Mouse (Mus musculus) C2C12 (cell line): Measurements from ENCODE around the gene Map3k5. TPM values are rescaled to one million over a fixed set of nuclear protein-coding genes. Genes with fewer than 3 reads are reported as not detected.

Experiments used
- H3K27me3 ChIP-seq: one replicate; pipeline ENCODE4 v1.6.1; 2011; ENCODE audit not compliant: control insufficient read depth, insufficient read depth, insufficient read length
- H3K36me3 ChIP-seq: one replicate; pipeline ENCODE4 v1.6.1; 2011; ENCODE audit not compliant: control insufficient read depth, insufficient read depth
- H3K4me3 ChIP-seq: one replicate; pipeline ENCODE4 v1.5.1; 2011; ENCODE audit warnings: mild to moderate bottlenecking, control low read depth; ENCODE audit not compliant: poor library complexity, insufficient read depth, severe bottlenecking
- H3K79me2 ChIP-seq: one replicate; pipeline ENCODE4 v1.6.1; 2011; ENCODE audit not compliant: control insufficient read depth, insufficient read depth
- H3K79me3 ChIP-seq: one replicate; pipeline ENCODE4 v1.6.1; 2011; ENCODE audit warnings: low read depth, control low read depth
- H3ac ChIP-seq: one replicate; pipeline ENCODE3; 2011; ENCODE audit warnings: low read depth; ENCODE audit not compliant: control insufficient read depth, insufficient read length
- CEBPB ChIP-seq: IDR thresholded peaks from one replicate; pipeline ENCODE4 v1.6.1; 2011; ENCODE audit warnings: low read depth, mild to moderate bottlenecking, control low read depth, moderate library complexity
- CTCF ChIP-seq: IDR thresholded peaks from one replicate; pipeline ENCODE4 v1.5.1; 2011; ENCODE audit not compliant: control insufficient read depth, insufficient read depth, insufficient read length
- FOSL1 ChIP-seq: IDR thresholded peaks from one replicate; pipeline ENCODE4 v1.8.0; 2011; ENCODE audit warnings: mild to moderate bottlenecking, low read length; ENCODE audit not compliant: poor library complexity, insufficient read depth, severe bottlenecking
- MAX ChIP-seq: IDR thresholded peaks from one replicate; pipeline ENCODE4 v1.6.1; 2011; ENCODE audit warnings: mild to moderate bottlenecking, control low read depth
- MYOD1 ChIP-seq: IDR thresholded peaks from one replicate; pipeline ENCODE4 v1.6.1; 2011; ENCODE audit warnings: low read depth; ENCODE audit not compliant: control insufficient read depth, insufficient read length
- MYOG ChIP-seq: IDR thresholded peaks from one replicate; pipeline ENCODE4 v1.6.1; 2011; ENCODE audit not compliant: control insufficient read depth, insufficient read length; ENCODE audit errors: extremely low read depth
- USF1 ChIP-seq: IDR thresholded peaks from one replicate; pipeline ENCODE4 v1.6.1; 2011; ENCODE audit warnings: low read depth, mild to moderate bottlenecking, control low read depth, moderate library complexity
- polyA plus RNA-seq: library from polyadenylated mRNA; unstranded; fragments of >200 nt; fragmentation: generic; extraction: Trizol; gene quantifications from one replicate; pipeline ENCODE4 v1.2.1, GENCODE M21; 2012; ENCODE audit warnings: missing spikeins

The Map3k5 gene
- polyA plus RNA-seq, 1 experiment = 0.55 TPM

- Histone ChIP-seq H3K36me3 (no peaks in the 10 kb centered on the region), H3ac (no peak overlapping the region), H3K4me3 (no peak overlapping the region), H3K79me3 (no peaks in the 10 kb centered on the region), H3K27me3 (peaks cover 17% of the 10 kb centered on the region), H3K79me2 (no peaks in the 10 kb centered on the region)
- TF ChIP-seq MAX (no peak), MYOG (no peak), USF1 (no peak), FOSL1 (no peak), CEBPB (no peak), MYOD1 (no peak), CTCF (no peak)
Measured at GRCm38 (mm10) chr10:20176054-20176453, 241.8 kb downstream of the Map3k5 start.

GRCm38 (mm10) chr10:20178807-20179605 lies 244.7 kb downstream of the Map3k5 start:
- no peaks in the 10 kb centered on the region for H3K79me2 ChIP-seq
- TF ChIP-seq MYOD1 (no peak), MYOG (no peak), CEBPB (no peak), MAX (no peak), CTCF (no peak), FOSL1 (no peak), USF1 (no peak)
- peaks cover 7% of the 10 kb centered on the region for H3K27me3 ChIP-seq
- H3K4me3 ChIP-seq = no peak overlapping the region
- no peaks in the 10 kb centered on the region for H3K36me3 ChIP-seq
- no peaks in the 10 kb centered on the region for H3K79me3 ChIP-seq
- no peak overlapping the region for H3ac ChIP-seq

DNA sequence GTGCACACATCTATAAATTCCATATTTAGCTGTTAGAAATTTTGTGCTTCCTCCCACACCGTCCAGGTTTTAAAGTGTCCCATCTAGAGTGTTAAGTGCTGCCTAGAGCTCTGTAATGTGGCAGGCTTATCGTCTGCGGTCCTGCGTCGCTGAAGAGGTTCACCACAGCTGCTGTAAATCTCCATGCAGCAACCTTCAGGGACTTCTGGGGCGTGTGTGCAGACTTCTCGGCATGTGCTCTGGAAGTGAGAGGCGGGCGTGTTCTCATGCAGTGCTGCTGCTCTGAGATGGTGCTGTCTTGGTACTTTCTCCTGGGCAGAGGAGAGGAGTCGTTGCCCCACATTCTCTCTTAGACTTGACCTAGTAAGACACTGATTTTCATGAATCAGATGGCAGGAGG lies 246.9 kb downstream of the Map3k5 start:
- Histone ChIP-seq H3K27me3 (peaks cover 8% of the 10 kb centered on the region), H3K36me3 (no peaks in the 10 kb centered on the region), H3K79me3 (no peaks in the 10 kb centered on the region), H3ac (no peak overlapping the region), H3K79me2 (no peaks in the 10 kb centered on the region), H3K4me3 (no peak overlapping the region)
- TF ChIP-seq CEBPB = no peak
- TF ChIP-seq USF1 = no peak
- TF ChIP-seq FOSL1 = no peak
- no peak for TF ChIP-seq CTCF
- TF ChIP-seq MYOD1 = no peak
- no peak for TF ChIP-seq MYOG
- TF ChIP-seq MAX = no peak

- Histone ChIP-seq H3K79me3 (no peaks in the 10 kb centered on the region), H3K36me3 (no peaks in the 10 kb centered on the region), H3K4me3 (no peak overlapping the region), H3ac (no peak overlapping the region), H3K27me3 (peaks cover 8% of the 10 kb centered on the region), H3K79me2 (no peaks in the 10 kb centered on the region)
- TF ChIP-seq USF1 (no peak), FOSL1 (no peak), CEBPB (no peak), CTCF (no peak)
Measured at GRCm38 (mm10) chr10:20181680-20182399, 247.6 kb downstream of the Map3k5 start.

DNA sequence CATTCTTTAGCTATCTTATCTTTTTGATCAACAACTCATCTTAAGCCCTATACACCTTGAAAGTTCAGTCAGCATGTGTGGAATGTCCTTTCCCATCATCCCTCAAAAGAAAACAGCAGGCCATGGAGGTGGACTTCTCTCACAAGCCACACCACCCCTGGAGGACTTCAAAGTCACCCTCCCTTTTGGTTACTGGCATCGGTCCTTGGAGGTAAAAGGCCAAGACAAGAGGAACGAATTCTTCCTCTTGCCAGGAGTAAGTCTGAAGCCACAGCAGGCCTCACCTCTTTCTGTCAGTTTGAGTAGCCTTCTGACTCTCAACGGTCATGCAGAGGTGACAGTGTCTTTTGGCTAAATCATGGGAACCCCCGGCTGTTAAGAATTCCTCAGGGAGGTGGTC lies 250.1 kb downstream of the Map3k5 start:
- TF ChIP-seq CTCF (no peak), MYOG (no peak), CEBPB (no peak), USF1 (no peak), MYOD1 (no peak), MAX (no peak), FOSL1 (no peak)
- Histone ChIP-seq H3K79me3 (no peaks in the 10 kb centered on the region), H3K4me3 (no peak overlapping the region), H3K27me3 (peaks cover 5% of the 10 kb centered on the region), H3ac (no peak overlapping the region), H3K36me3 (no peaks in the 10 kb centered on the region), H3K79me2 (no peaks in the 10 kb centered on the region)
